Mouse (Mus musculus): Measurements from ENCODE around the gene Kcnh3.

DNA sequence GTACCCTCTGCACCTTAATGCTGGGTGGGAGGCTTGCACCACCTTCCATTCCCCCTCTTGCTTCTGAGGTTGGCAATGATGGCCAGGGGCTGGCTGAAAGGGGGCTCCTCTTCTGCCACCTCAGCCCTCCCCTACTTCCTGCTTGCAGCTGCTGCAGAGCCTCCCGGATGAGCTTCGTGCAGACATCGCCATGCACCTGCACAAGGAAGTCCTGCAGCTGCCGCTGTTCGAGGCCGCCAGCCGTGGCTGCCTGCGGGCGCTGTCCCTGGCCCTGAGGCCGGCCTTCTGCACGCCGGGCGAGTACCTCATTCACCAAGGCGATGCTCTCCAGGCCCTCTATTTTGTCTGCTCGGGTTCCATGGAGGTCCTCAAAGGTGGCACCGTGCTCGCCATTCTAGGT, 9.1 kb downstream of the Kcnh3 start:
- TF ChIP-seq CTCF (IDR thresholded peaks at IDR 0.05; ENCODE audit: low read depth) (no peak), EP300 (IDR thresholded peaks at IDR 0.05; ENCODE audit: low read depth) (no peak)

All from liver, postnatal 0 days (tissue).